Mouse (Mus musculus) testis, adult 10 weeks (tissue): ENCODE measurements around the gene Klhl32. TPM values are rescaled to one million over a fixed set of nuclear protein-coding genes. Genes with fewer than 3 reads are reported as not detected.

Experiments used
- polyA plus RNA-seq: library from polyadenylated mRNA; stranded (reverse); fragments of 350-450 nt; fragmentation: Illumina TruSeq; extraction: RNeasy Lipid Tissue Mini Kit (QIAGEN cat#74804); gene quantifications from one replicate; pipeline ENCODE4 v1.2.3, GENCODE M21; 2014; ENCODE audit warnings: low read depth, low replicate concordance

Gene Klhl32
- 7.2 TPM for polyA plus RNA-seq

DNA sequence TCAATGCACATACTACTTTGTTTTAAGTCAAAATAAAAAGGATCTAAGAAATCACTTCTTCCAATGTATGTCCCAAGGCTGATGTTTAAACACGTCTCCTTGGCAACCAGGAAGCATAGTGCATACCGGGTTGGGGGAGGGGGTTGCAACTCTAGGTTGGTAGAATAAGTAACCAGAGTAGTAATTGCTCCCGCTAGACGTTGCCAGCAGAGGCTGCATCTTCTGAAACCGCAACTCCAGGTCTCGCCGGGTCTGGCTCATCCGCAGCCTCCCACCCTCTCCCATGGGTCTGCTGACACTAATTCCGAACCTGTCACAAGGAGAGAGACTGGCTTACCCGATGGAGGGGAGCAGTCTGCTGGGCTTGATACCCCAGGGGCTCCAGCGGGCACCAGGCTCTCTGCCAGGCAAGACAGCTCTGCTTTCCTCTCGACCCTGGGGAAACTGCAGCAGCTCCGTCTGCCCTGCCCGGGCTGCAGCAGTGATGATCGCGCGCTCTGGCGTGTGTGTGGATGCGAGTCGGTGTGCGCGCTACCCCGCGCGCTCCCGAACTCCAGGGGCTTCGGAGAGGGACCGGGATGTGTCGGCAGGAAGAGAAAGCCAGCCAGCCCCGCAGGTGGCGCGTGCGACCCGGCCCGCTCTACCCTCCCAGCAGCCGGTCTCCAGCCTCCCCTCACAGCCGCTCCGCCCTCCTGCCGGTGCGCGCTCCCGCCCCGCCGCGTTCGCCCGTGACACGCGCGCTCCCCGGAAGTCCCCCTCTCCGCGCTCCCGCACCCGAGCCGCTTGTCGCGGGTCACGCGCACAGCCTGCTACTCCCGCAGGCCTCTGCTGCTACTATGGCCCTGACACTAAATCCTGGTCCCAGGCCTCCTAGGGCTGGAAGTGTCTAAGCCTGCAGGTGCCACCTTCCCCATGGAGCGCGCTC, at the start of gene Klhl32:
Klhl32 (minus strand) TSS at position 724 of the 925 bp plus-strand sequence.

DNA sequence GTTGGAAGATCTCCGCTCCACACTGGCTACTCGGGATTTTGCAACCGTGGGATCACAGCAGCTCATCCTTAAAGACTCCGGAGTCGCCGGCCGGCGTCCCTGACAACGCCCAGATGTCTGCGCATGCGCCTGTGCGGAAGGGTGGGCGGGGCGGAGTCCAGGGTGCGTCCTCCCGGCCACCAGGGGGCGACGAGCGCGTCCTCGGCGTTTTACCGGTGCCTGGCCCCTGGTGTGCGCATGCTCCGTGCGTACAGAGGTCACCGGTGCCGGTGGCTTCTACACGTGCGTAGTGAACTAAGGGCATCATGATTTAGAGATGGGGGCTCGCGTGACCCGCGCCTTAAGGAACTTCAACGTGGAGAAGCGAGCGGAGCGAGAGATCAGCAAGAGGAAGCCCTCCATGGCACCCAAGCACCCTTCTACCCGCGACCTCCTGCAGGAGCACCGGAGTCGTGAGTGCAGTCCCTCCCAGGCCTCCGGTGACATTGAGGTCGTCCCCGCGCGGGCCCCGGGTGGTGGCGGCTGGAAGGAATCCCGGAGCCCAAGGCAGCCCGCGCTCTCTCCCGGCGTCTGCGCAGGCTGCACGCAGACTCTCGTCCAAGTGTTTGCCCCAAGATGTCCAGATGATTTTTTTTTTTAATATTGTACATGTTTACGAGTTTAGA, 47.1 kb upstream of the Klhl32 start, which contains the start of gene Ndufaf4:
Ndufaf4 (plus strand) TSS at position 233 of the 665 bp plus-strand sequence.

Other genes with a start within 250 kb of the Klhl32 start
- gene Ndufaf4, start 47.0 kb upstream of the Klhl32 start, polyA plus RNA-seq, result 14.5 TPM
- 0.11 TPM for gene Gpr63, start 115.3 kb upstream of the Klhl32 start, polyA plus RNA-seq